Mouse (Mus musculus): Measurements from ENCODE around the gene Rab1a. TPM values are rescaled to one million over a fixed set of nuclear protein-coding genes. Genes with fewer than 3 reads are reported as not detected.
A peak's percentile ranks its signal among the peaks of the same experiment; 100 is the strongest.
"Not testable (repeated sequence)": the region's sequence is repeated elsewhere in the genome, so short reads cannot be mapped to it uniquely, and the experiment has no call there.

Rab1a gene
- polyA plus RNA-seq, 1 experiment from 2014 or later, result 93.3 TPM

- H3K4me1 ChIP-seq (ENCODE audit: control insufficient read depth, low read depth, low read length), result peaks cover 30% of the 10 kb centered on the region
- WGBS (ENCODE audit: insufficient replicate concordance), result 76% methylated on average over 2 of the region's 2 CpGs
- ATAC-seq (ENCODE audit: low read depth), result no peak
Measured at GRCm38 (mm10) chr11:20207589-20207988, 6.4 kb downstream of the Rab1a start.

GRCm38 (mm10) chr11:20211838-20212237, 10.6 kb downstream of the Rab1a start:
- Histone ChIP-seq H3K4me3 (ENCODE audit: low read depth, low read length) (no peak overlapping the region), H3K27me3 (ENCODE audit: control insufficient read depth, insufficient read depth, low read depth, low read length) (no peaks in the 10 kb centered on the region), H3K4me2 (ENCODE audit: low read depth, low read length) (no peak overlapping the region), H3K9ac (ENCODE audit: low read depth, low read length) (no peak overlapping the region), H3K4me1 (ENCODE audit: control insufficient read depth, low read depth, low read length) (peaks cover 9% of the 10 kb centered on the region), H3K27ac (ENCODE audit: low read length) (no peak overlapping the region), H3K36me3 (ENCODE audit: control insufficient read depth, insufficient read depth) (peaks cover 7% of the 10 kb centered on the region), H3K9me3 (replicated peaks; ENCODE audit: control insufficient read depth, low read length) (no peaks in the 10 kb centered on the region)
- WGBS (ENCODE audit: insufficient replicate concordance), result 25% methylated on average over 2 of the region's 2 CpGs
- no peak for ATAC-seq (ENCODE audit: low read depth)

More at GRCm38 (mm10) chr11:20207589-20207988, 6.4 kb downstream of the Rab1a start:
- H3K36me3 ChIP-seq (ENCODE audit: control insufficient read depth, insufficient read depth), result no peaks in the 10 kb centered on the region
- H3K9ac ChIP-seq (ENCODE audit: low read depth, low read length), result no peak overlapping the region
- H3K9me3 ChIP-seq (replicated peaks; ENCODE audit: control insufficient read depth, low read length), result no peaks in the 10 kb centered on the region
- H3K4me3 ChIP-seq (ENCODE audit: low read depth, low read length), result no peak overlapping the region
- no peaks in the 10 kb centered on the region for H3K27me3 ChIP-seq (ENCODE audit: control insufficient read depth, insufficient read depth, low read depth, low read length)
- no peak overlapping the region for H3K27ac ChIP-seq (ENCODE audit: low read length)
- no peak overlapping the region for H3K4me2 ChIP-seq (ENCODE audit: low read depth, low read length)

- Histone ChIP-seq H3K4me2 (ENCODE audit: low read depth, low read length) (no peak overlapping the region), H3K36me3 (ENCODE audit: control insufficient read depth, insufficient read depth) (peaks cover 26% of the 10 kb centered on the region), H3K27me3 (ENCODE audit: control insufficient read depth, insufficient read depth, low read depth, low read length) (no peaks in the 10 kb centered on the region), H3K27ac (ENCODE audit: low read length) (no peak overlapping the region), H3K4me1 (ENCODE audit: control insufficient read depth, low read depth, low read length) (peaks cover 9% of the 10 kb centered on the region), H3K9me3 (replicated peaks; ENCODE audit: control insufficient read depth, low read length) (no peaks in the 10 kb centered on the region), H3K4me3 (ENCODE audit: low read depth, low read length) (no peak overlapping the region), H3K9ac (ENCODE audit: low read depth, low read length) (no peak overlapping the region)
- WGBS (ENCODE audit: insufficient replicate concordance), result 81% methylated on average over 1 of the region's 1 CpGs
- 0 out of 2 replicates have a peak, but pooled peaks have one; percentile 37 for ATAC-seq (ENCODE audit: low read depth)
Measured at GRCm38 (mm10) chr11:20214779-20215178, 13.5 kb downstream of the Rab1a start.

- WGBS (ENCODE audit: insufficient replicate concordance), result 73% methylated on average over 4 of the region's 4 CpGs
- Histone ChIP-seq H3K36me3 (ENCODE audit: control insufficient read depth, insufficient read depth) (peaks cover 31% of the 10 kb centered on the region), H3K4me2 (ENCODE audit: low read depth, low read length) (no peak overlapping the region), H3K9me3 (replicated peaks; ENCODE audit: control insufficient read depth, low read length) (no peaks in the 10 kb centered on the region), H3K27ac (ENCODE audit: low read length) (no peak overlapping the region), H3K4me1 (ENCODE audit: control insufficient read depth, low read depth, low read length) (peaks cover under 1% of the 10 kb centered on the region; the same call in 1 of the 2 replicates), H3K4me3 (ENCODE audit: low read depth, low read length) (no peak overlapping the region), H3K9ac (ENCODE audit: low read depth, low read length) (no peak overlapping the region), H3K27me3 (ENCODE audit: control insufficient read depth, insufficient read depth, low read depth, low read length) (no peaks in the 10 kb centered on the region)
- ATAC-seq (ENCODE audit: low read depth), result no peak
Measured at GRCm38 (mm10) chr11:20216415-20216814, 15.2 kb downstream of the Rab1a start.

- H3K9ac ChIP-seq (ENCODE audit: low read depth, low read length), result no peak overlapping the region
- H3K36me3 ChIP-seq (ENCODE audit: control insufficient read depth, insufficient read depth), result peaks cover 33% of the 10 kb centered on the region
- WGBS (ENCODE audit: insufficient replicate concordance), result 85% methylated on average over 1 of the region's 1 CpGs
Measured at GRCm38 (mm10) chr11:20217227-20217626, 16.0 kb downstream of the Rab1a start.

GRCm38 (mm10) chr11:20221671-20222070, 20.4 kb downstream of the Rab1a start:
- H3K9ac ChIP-seq (ENCODE audit: low read depth, low read length); H3K9me3 ChIP-seq (replicated peaks; ENCODE audit: control insufficient read depth, low read length); ATAC-seq (ENCODE audit: low read depth); H3K4me1 ChIP-seq (ENCODE audit: control insufficient read depth, low read depth, low read length); H3K4me3 ChIP-seq (ENCODE audit: low read depth, low read length); H3K27me3 ChIP-seq (ENCODE audit: control insufficient read depth, insufficient read depth, low read depth, low read length); H3K27ac ChIP-seq (ENCODE audit: low read length); H3K4me2 ChIP-seq (ENCODE audit: low read depth, low read length): not testable (repeated sequence)
- peaks cover 47% of the 10 kb centered on the region for H3K36me3 ChIP-seq (ENCODE audit: control insufficient read depth, insufficient read depth)
- WGBS (ENCODE audit: insufficient replicate concordance), result no CpG with 5 or more reads among the region's 1 CpGs

More at GRCm38 (mm10) chr11:20217227-20217626, 16.0 kb downstream of the Rab1a start:
- no peaks in the 10 kb centered on the region for H3K27me3 ChIP-seq (ENCODE audit: control insufficient read depth, insufficient read depth, low read depth, low read length)
- no peak overlapping the region for H3K27ac ChIP-seq (ENCODE audit: low read length)
- no peak overlapping the region for H3K4me3 ChIP-seq (ENCODE audit: low read depth, low read length)
- no peak overlapping the region for H3K4me2 ChIP-seq (ENCODE audit: low read depth, low read length)
- ATAC-seq (ENCODE audit: low read depth), result no peak
- H3K4me1 ChIP-seq (ENCODE audit: control insufficient read depth, low read depth, low read length), result no peaks in the 10 kb centered on the region; the same call in 1 of the 2 replicates
- H3K9me3 ChIP-seq (replicated peaks; ENCODE audit: control insufficient read depth, low read length), result no peaks in the 10 kb centered on the region

GRCm38 (mm10) chr11:20224196-20224595, 23.0 kb downstream of the Rab1a start:
- H3K36me3 ChIP-seq (ENCODE audit: control insufficient read depth, insufficient read depth), result peaks cover 31% of the 10 kb centered on the region
- H3K4me2 ChIP-seq (ENCODE audit: low read depth, low read length), result no peak overlapping the region
- H3K4me3 ChIP-seq (ENCODE audit: low read depth, low read length), result no peak overlapping the region
- no peaks in the 10 kb centered on the region for H3K4me1 ChIP-seq (ENCODE audit: control insufficient read depth, low read depth, low read length)
- ATAC-seq (ENCODE audit: low read depth), result no peak
- 78% methylated on average over 6 of the region's 6 CpGs for WGBS (ENCODE audit: insufficient replicate concordance)
- H3K27ac ChIP-seq (ENCODE audit: low read length), result no peak overlapping the region
- H3K9ac ChIP-seq (ENCODE audit: low read depth, low read length), result no peak overlapping the region
- no peaks in the 10 kb centered on the region for H3K9me3 ChIP-seq (replicated peaks; ENCODE audit: control insufficient read depth, low read length)
- H3K27me3 ChIP-seq (ENCODE audit: control insufficient read depth, insufficient read depth, low read depth, low read length), result no peaks in the 10 kb centered on the region

- no peak overlapping the region for H3K9ac ChIP-seq (ENCODE audit: low read depth, low read length)
- H3K4me2 ChIP-seq (ENCODE audit: low read depth, low read length), result no peak overlapping the region
- peaks cover 31% of the 10 kb centered on the region for H3K36me3 ChIP-seq (ENCODE audit: control insufficient read depth, insufficient read depth)
- H3K9me3 ChIP-seq (replicated peaks; ENCODE audit: control insufficient read depth, low read length), result no peaks in the 10 kb centered on the region
- ATAC-seq (ENCODE audit: low read depth), result no peak
- H3K4me1 ChIP-seq (ENCODE audit: control insufficient read depth, low read depth, low read length), result peaks cover 11% of the 10 kb centered on the region
- H3K27me3 ChIP-seq (ENCODE audit: control insufficient read depth, insufficient read depth, low read depth, low read length), result no peaks in the 10 kb centered on the region
- H3K27ac ChIP-seq (ENCODE audit: low read length), result no peak overlapping the region
- WGBS (ENCODE audit: insufficient replicate concordance), result 95% methylated on average over 4 of the region's 4 CpGs
- no peak overlapping the region for H3K4me3 ChIP-seq (ENCODE audit: low read depth, low read length)
Measured at GRCm38 (mm10) chr11:20225938-20226337, 24.7 kb downstream of the Rab1a start.

GRCm38 (mm10) chr11:20228666-20229065, 27.4 kb downstream of the Rab1a start:
- Histone ChIP-seq H3K27ac (ENCODE audit: low read length) (no peak overlapping the region), H3K4me2 (ENCODE audit: low read depth, low read length) (no peak overlapping the region), H3K27me3 (ENCODE audit: control insufficient read depth, insufficient read depth, low read depth, low read length) (no peaks in the 10 kb centered on the region), H3K4me1 (ENCODE audit: control insufficient read depth, low read depth, low read length) (peaks cover 17% of the 10 kb centered on the region), H3K9me3 (replicated peaks; ENCODE audit: control insufficient read depth, low read length) (no peaks in the 10 kb centered on the region), H3K9ac (ENCODE audit: low read depth, low read length) (no peak overlapping the region), H3K4me3 (ENCODE audit: low read depth, low read length) (no peak overlapping the region), H3K36me3 (ENCODE audit: control insufficient read depth, insufficient read depth) (peaks cover 25% of the 10 kb centered on the region)
- WGBS (ENCODE audit: insufficient replicate concordance), result 77% methylated on average over 5 of the region's 5 CpGs
- no peak for ATAC-seq (ENCODE audit: low read depth)
